Mouse (Mus musculus): ENCODE data around the gene Pcbd1.
A peak's percentile ranks its signal among the peaks of the same experiment; 100 is the strongest.

Gene Pcbd1

DNA sequence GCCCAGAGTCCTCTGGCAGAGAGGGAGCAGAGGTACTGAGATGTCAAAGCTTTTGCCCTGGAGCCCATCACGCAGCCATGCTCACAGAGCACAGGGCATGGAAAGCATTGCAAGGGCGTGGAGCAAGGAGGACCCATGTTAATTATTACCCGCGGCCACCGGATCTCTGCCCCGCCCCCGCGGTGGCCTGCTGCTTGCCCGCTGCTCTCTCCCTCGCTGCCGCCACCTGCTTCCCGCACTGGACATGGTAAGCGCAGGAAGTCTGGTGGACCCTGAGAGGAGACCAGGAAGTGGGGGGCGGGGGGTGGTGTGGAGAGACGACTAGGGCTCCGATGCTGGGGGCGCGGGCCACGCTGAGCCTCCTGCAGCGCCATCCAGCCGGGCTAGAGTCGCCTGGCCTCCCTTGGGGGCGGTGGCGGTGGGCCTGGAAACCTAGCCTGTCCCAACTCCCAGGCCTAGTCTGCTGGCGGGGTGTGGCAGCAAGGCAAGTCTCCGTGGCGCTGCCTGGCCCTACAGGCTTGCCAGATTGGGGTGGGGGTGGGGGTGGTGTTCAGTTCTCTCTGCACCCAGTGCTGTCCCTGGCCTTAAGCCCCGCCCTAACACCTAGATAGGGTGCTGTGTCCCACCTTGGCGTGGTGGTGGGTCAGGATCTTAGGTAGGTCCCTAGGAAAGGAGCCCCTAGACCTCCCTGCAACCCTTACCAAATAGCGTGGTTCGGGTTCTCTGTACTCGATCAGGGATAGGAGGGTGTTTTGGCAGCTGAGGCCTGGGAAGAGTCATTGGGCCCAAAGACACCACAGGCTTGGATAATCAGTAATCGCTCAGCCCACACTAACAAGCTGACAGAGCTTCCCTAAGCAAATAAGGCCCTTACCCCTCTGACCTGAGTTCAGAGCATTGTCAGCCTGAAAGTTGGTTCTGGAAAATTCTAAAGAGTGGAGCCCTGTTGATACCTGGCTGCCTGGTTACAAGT, at the start of gene Pcbd1:
TSS of gene Pcbd1 (plus strand) at position 162 of the 973 bp plus-strand sequence.
- Histone ChIP-seq H3K36me3 (ENCODE audit: control insufficient read depth, insufficient read depth, low read length, poor library complexity, severe bottlenecking) (no peaks in the 10 kb centered on the region), H3K27me3 (ENCODE audit: control insufficient read depth, insufficient read depth, low read length, poor library complexity, severe bottlenecking) (no peaks in the 10 kb centered on the region)
- no peak for DNase-seq (ENCODE audit: low read depth, low spot score)

DNA sequence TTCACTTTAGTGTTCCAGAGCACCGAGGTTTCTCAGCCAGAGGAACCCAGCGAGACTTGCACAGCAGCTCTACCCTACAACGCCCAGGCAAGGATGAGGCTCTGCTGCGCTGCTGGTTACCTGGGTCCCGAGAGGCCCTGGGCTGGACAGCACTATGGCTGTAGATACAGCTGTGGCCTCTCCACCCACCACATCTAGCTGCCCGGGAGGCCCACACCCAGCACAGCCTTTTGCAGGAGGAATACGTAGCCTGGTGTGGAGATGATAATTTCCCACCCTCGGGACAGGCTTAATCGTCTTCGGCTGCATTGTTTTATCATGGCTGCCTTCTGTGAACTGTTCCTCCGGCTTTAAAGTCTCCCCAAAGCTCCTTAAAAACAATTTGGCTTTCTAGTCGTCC, 49.5 kb upstream of the Pcbd1 start:
- Histone ChIP-seq H3K36me3 (ENCODE audit: control insufficient read depth, insufficient read depth, low read length, poor library complexity, severe bottlenecking) (no peaks in the 10 kb centered on the region), H3K27me3 (ENCODE audit: control insufficient read depth, insufficient read depth, low read length, poor library complexity, severe bottlenecking) (no peaks in the 10 kb centered on the region)
- no peak for DNase-seq (ENCODE audit: low read depth, low spot score)

DNA sequence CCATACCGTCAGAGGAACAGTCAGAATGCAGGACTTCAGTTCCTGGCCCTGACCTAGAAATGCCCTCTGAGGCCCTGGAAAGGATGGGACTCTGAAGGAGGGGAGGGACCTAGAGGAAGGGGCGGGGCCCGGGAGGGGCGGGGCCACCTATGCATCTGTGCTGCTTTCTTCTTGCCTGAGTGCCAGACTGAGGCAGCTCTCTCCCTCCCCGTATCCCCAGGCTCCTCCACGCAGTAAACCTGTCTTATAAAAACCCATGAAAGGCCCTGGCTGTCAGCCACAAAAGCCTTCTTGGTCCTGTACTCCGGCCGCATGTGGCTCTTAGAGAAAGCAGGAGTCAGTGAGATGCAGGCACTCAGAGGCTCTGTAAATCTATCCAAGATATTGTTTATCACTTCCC, 44.0 kb upstream of the Pcbd1 start:
- H3K36me3 ChIP-seq (ENCODE audit: control insufficient read depth, insufficient read depth, low read length, poor library complexity, severe bottlenecking) = no peaks in the 10 kb centered on the region
- no peaks in the 10 kb centered on the region for H3K27me3 ChIP-seq (ENCODE audit: control insufficient read depth, insufficient read depth, low read length, poor library complexity, severe bottlenecking)
- DNase-seq (ENCODE audit: low read depth, low spot score) = no peak

DNA sequence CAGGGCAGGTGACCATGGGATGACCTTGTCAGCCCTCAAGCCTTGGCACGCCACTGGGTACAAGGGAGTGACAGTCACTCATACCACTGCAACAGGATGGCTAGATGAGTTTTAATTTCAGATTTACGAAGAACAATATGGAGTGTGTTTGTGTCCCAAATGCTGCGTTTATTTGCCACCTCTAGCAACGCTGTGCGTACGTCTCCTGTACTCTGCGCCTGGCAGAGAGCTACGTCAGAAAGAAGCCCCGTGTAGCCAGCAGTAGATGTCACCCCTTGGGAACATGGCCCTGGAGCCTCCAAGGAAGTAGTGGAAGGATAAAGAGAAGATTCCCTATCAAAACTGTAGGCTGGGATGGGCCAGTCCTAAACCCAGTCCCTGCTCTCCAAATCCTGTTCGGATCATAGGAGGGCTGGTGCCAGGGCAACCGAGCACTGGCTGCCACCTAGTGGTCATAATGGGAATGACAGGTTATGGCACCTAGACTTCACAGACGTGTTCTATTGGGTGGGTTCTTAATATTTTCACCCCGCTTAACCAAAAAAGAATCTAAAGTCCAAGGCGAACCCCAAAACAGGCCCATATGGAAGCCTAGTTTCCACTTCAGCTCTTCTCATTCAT, 37.0 kb upstream of the Pcbd1 start:
- peak; percentile 72 for DNase-seq (ENCODE audit: low read depth, low spot score)
- Histone ChIP-seq H3K27me3 (ENCODE audit: control insufficient read depth, insufficient read depth, low read length, poor library complexity, severe bottlenecking) (no peaks in the 10 kb centered on the region), H3K36me3 (ENCODE audit: control insufficient read depth, insufficient read depth, low read length, poor library complexity, severe bottlenecking) (no peaks in the 10 kb centered on the region)

DNA sequence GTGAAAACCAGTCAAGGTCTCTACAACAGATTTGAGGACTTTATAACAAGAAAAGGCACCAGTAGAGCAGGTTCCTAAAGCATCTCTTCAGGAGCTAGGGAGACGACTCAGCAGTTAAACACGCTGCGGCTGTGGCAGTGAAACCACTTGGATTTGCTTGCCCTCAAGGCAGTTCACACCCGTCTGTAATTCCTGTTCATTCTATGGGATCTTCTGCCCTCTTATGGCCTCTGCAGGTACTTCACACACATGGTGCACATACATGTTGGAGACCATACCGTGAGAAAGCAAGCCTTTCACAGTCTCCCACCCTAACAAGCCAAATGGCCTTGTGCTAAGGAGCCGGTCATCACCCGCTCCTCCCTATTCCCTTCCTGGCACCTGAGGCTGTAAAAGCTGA, 32.5 kb upstream of the Pcbd1 start:
- Histone ChIP-seq H3K27me3 (ENCODE audit: control insufficient read depth, insufficient read depth, low read length, poor library complexity, severe bottlenecking) (no peaks in the 10 kb centered on the region), H3K36me3 (ENCODE audit: control insufficient read depth, insufficient read depth, low read length, poor library complexity, severe bottlenecking) (no peaks in the 10 kb centered on the region)
- DNase-seq (ENCODE audit: low read depth, low spot score) = no peak

DNA sequence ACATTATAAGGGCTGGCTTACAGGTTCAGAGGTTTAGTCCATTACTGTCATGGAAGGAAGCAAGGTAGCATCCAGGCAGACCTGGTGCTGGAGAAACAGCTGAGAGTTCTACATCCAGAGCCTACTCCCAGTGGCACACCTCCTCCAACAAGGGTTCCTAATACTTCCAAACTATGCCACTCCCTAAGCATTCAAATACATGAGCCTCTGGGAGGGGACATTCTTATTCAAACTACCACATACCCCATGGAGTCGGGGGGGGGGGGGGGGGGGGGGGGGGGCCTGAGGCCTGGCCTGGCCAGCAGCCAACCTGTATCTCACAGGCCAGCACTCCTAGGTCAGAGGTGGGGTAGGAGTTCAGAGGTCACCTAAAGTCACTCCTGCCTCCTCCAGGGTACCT, 30.0 kb upstream of the Pcbd1 start:
- no peak for DNase-seq (ENCODE audit: low read depth, low spot score)
- no peaks in the 10 kb centered on the region for H3K36me3 ChIP-seq (ENCODE audit: control insufficient read depth, insufficient read depth, low read length, poor library complexity, severe bottlenecking)
- H3K27me3 ChIP-seq (ENCODE audit: control insufficient read depth, insufficient read depth, low read length, poor library complexity, severe bottlenecking) = no peaks in the 10 kb centered on the region

DNA sequence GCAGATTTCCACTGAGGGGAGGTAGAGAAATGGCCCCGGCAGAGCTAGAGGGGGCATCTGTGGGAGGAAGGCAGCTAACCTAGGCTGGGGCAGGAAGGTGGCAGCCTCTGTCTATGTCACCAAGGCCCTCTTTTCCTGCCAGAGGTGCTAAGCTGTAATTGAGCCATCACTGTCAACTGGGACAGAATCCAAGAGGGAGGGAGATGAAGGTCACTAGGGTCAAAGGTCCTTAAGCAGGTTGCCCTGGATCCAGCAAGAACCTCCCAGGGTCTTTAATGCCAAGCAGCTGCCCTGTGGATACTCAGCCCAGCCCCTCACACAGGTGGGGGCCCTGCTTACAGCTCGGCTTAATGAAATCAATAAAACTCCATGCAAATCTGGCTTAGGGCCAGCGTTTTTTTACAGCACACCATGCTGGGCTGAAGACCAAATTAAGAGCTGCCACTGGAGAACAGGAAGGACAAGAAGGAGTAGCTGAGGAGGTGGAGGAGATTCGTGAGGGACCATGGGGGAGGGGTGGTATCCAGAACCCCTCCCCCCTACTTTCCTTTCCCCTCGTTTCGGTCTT, 29.5 kb upstream of the Pcbd1 start:
- no peak for DNase-seq (ENCODE audit: low read depth, low spot score)

DNA sequence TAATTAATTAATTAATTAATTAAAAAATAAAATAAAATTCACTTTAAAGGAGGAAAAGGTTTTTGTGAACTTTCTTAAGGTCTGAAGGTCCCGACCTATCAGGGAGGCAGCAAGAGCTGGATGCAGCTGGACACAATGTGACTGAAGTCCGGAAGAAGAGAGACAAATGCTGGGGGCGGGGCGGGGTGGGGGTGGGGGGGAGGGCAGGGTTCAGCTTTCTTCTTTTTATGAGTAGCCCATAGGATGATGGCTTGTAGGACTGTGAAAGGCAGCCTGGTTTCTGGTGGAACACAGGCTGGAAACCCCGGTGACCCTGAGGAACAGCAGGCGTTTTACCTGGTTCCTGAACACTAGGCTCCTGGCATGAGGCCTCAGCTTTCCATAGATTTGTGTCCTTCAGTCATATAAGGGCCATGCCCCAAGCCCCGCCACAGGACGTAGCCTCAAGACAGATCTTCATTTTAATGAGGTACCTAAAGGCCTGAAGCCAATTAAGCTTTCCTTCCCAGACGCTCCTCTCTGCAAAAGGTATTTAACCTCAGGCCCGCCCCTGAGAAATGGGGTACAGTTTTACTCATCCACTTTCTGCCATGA, 25.8 kb upstream of the Pcbd1 start:
- no peaks in the 10 kb centered on the region for H3K36me3 ChIP-seq (ENCODE audit: control insufficient read depth, insufficient read depth, low read length, poor library complexity, severe bottlenecking)
- no peaks in the 10 kb centered on the region for H3K27me3 ChIP-seq (ENCODE audit: control insufficient read depth, insufficient read depth, low read length, poor library complexity, severe bottlenecking)
- no peak for DNase-seq (ENCODE audit: low read depth, low spot score)

More for the DNA sequence above, 29.5 kb upstream of the Pcbd1 start:
- Histone ChIP-seq H3K36me3 (ENCODE audit: control insufficient read depth, insufficient read depth, low read length, poor library complexity, severe bottlenecking) (no peaks in the 10 kb centered on the region), H3K27me3 (ENCODE audit: control insufficient read depth, insufficient read depth, low read length, poor library complexity, severe bottlenecking) (no peaks in the 10 kb centered on the region)

DNA sequence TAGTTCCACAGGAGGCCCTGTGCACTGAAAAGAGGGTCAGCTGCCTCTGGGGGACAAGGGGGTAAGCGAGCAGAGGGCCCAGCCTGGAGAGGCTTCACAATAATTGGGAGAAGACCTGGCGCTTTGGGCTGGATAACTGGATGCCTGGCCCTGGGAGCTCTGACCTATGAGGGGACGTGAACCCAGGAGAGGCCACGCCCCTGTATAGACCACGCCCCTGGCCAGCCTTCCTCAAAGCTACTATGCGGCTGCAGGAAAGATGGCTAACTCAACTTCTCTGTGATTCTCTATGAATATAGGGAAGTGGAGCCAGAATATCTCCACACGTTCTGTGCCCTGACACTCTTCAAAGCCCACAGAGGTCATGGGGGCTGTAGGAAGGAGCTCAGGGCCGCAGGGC, 24.5 kb upstream of the Pcbd1 start:
- Histone ChIP-seq H3K27me3 (ENCODE audit: control insufficient read depth, insufficient read depth, low read length, poor library complexity, severe bottlenecking) (no peaks in the 10 kb centered on the region), H3K36me3 (ENCODE audit: control insufficient read depth, insufficient read depth, low read length, poor library complexity, severe bottlenecking) (no peaks in the 10 kb centered on the region)
- DNase-seq (ENCODE audit: low read depth, low spot score) = no peak

DNA sequence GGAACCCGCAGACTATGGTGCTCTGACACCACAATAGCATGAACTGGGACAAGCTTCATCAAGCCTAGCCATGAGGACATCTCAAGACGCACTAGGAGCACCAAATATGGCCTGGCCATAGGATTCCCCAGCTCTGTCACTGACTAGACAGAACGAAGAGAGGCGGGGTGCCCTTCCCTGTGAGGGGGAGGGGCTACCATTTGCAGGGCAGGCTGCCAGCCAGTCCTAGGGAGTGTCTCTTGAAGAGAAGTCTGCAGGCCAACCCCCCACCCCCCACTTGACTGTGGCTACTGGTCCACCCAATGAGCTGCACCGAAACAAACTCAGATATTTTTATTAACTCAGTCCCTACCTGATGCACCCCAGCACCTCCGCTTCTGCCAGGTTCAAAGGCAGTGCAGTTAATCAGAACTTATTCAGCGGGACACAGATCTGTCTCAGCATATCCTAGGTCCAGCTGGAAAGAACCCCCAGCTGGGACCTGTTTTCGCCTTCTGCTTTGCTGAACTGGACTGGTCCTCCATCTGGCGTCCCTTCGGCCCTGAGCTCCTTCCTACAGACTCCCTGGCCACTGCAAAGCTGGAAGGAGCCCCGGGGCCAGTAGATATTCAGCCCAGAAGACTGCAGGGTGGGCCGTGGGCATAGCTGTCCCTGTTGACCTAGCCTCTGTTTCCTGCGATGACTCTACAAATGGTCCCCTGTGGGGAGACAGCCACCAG, 23.7 kb upstream of the Pcbd1 start:
- Histone ChIP-seq H3K36me3 (ENCODE audit: control insufficient read depth, insufficient read depth, low read length, poor library complexity, severe bottlenecking) (no peaks in the 10 kb centered on the region), H3K27me3 (ENCODE audit: control insufficient read depth, insufficient read depth, low read length, poor library complexity, severe bottlenecking) (no peaks in the 10 kb centered on the region)
- DNase-seq (ENCODE audit: low read depth, low spot score) = no peak

DNA sequence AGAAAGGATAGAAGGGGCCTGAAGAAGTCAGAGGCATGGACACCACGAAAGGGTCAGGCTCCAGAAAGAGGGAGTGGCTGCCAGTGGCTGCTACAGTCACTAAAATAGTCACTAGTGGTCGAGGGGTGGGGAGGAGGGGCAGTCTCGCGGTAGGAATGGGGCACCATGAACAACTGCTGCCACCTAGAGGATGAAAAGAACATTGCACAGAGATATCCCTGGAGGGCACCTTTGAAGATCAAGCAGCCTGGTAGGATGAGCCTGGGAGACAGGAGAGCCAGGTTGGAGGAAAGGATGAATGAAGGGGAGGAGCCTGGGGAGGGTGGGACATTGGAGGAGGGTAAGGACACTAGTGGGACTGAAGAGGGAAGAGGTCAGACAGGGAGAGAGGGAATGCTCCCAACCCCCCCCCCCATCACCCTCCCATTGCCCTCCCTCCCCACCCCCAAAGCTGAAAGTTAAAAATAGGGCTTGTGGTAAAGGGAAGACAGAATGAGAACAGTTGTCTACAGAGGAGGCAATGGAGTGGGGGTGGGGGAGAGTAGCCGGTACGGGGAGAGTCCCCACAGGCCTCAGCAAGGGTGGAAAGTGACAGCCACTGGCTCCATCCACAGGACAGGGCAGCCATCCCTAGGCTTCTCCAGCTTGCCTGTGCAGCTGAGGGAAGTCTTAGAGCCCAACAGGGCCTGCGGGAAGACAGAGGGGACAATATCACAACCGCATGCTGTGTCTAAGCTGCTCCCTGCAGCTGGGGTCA, 20.5 kb upstream of the Pcbd1 start:
- H3K27me3 ChIP-seq (ENCODE audit: control insufficient read depth, insufficient read depth, low read length, poor library complexity, severe bottlenecking) = no peaks in the 10 kb centered on the region
- no peaks in the 10 kb centered on the region for H3K36me3 ChIP-seq (ENCODE audit: control insufficient read depth, insufficient read depth, low read length, poor library complexity, severe bottlenecking)
- DNase-seq (ENCODE audit: low read depth, low spot score) = peak; percentile 71

DNA sequence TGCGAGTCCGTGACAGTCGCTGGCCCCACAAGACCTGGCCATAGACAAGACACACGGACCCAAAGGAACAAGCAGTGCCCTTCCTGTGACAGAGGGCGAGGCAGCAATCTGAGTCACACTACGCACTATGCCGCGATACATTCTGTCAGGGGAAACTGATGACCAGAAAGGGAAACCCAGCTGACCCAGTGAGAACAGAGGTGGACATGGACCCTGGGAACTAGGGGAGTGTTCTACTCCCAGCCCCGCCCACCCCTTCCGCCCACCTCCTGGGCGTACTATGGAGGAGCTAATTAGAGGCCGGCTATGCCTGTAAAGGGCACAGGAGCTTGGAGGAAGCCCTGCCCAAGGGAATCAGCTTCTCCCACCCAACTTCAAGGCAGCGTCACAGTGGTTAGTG, 19.9 kb upstream of the Pcbd1 start:
- H3K27me3 ChIP-seq (ENCODE audit: control insufficient read depth, insufficient read depth, low read length, poor library complexity, severe bottlenecking) = no peaks in the 10 kb centered on the region
- no peak for DNase-seq (ENCODE audit: low read depth, low spot score)
- H3K36me3 ChIP-seq (ENCODE audit: control insufficient read depth, insufficient read depth, low read length, poor library complexity, severe bottlenecking) = no peaks in the 10 kb centered on the region

DNA sequence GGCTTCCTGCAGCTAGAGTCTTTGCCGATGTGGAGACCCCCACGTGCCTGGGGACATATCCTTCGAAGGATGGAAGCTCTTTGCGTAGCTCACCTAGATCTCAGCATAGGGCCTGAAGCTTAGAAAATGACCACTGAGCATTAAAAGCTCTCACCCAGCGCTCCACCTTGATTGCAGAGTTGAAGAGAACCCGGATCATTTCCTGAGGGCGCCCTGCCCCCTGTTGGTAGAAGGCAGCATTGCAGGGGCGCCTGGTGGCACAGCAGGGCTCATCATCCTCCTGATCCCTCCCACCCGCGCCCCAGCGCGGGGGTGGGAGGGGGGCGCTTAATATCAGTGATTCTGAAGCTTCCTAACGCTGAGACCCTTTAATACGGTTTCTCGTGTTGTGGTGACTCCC, 16.8 kb upstream of the Pcbd1 start:
- no peaks in the 10 kb centered on the region for H3K36me3 ChIP-seq (ENCODE audit: control insufficient read depth, insufficient read depth, low read length, poor library complexity, severe bottlenecking)
- peak; percentile 60 for DNase-seq (ENCODE audit: low read depth, low spot score)
- H3K27me3 ChIP-seq (ENCODE audit: control insufficient read depth, insufficient read depth, low read length, poor library complexity, severe bottlenecking) = no peaks in the 10 kb centered on the region

DNA sequence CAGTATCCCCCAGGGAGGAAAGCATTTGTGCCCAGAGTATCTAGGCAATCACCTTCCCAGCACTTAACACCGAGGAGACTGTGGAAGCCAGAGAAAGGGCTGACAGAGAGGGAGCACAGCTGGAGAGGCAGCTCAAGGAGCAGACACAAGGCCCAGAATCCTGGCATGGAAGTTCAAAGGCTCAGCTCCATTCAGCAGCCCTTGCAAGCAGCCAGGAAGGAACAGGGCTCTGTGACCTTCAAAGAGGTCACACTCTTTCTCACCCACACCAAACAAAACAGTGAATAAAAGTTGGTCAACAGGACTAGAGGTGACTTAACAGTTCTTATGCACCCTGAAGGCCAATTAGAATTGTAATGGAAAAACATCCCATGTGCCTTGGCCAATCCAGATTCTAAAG, 14.5 kb upstream of the Pcbd1 start:
- DNase-seq (ENCODE audit: low read depth, low spot score) = no peak
- Histone ChIP-seq H3K36me3 (ENCODE audit: control insufficient read depth, insufficient read depth, low read length, poor library complexity, severe bottlenecking) (no peaks in the 10 kb centered on the region), H3K27me3 (ENCODE audit: control insufficient read depth, insufficient read depth, low read length, poor library complexity, severe bottlenecking) (no peaks in the 10 kb centered on the region; the same call in 1 of the 2 replicates)

Measured in splenic B cell, adult 2 months (primary cell).